Mouse (Mus musculus): ENCODE measurements at regions not wholly inside any gene's neighbourhood (a gene's known extent, or its start where the extent isn't known, plus 50 kb on each side); places are given as distances from the start of the nearest gene placed in this dataset.
A peak's percentile ranks its signal among the peaks of the same experiment; 100 is the strongest.

GRCm38 (mm10) chr1:88623040-88623439, 79.0 kb downstream of the Arl4c start:
- DNase-seq (ENCODE audit: low spot score in 2 of 2) = no peak
- no peak for TF ChIP-seq CTCF (conservative IDR thresholded peaks at IDR 0.05)
- H3K27ac ChIP-seq = no peak overlapping the region
- no peak overlapping the region for H3K4me3 ChIP-seq

GRCm38 (mm10) chr1:88622356-88622755, 79.7 kb downstream of the Arl4c start:
- Histone ChIP-seq H3K27ac (no peak overlapping the region), H3K4me3 (no peak overlapping the region)
- no peak for TF ChIP-seq CTCF (conservative IDR thresholded peaks at IDR 0.05)
- DNase-seq (ENCODE audit: low spot score in 2 of 2) = no peak

GRCm38 (mm10) chr1:88621214-88621613, 80.8 kb downstream of the Arl4c start:
- no peak for TF ChIP-seq CTCF (conservative IDR thresholded peaks at IDR 0.05)
- H3K27ac ChIP-seq = no peak overlapping the region

GRCm38 (mm10) chr1:88613007-88613406, 89.0 kb downstream of the Arl4c start:
- no peak for TF ChIP-seq CTCF (conservative IDR thresholded peaks at IDR 0.05)
- no peak for DNase-seq (ENCODE audit: low spot score in 2 of 2)
- Histone ChIP-seq H3K27ac (no peak overlapping the region), H3K4me3 (no peak overlapping the region)

More at GRCm38 (mm10) chr1:88621214-88621613, 80.8 kb downstream of the Arl4c start:
- no peak overlapping the region for H3K4me3 ChIP-seq
- no peak for DNase-seq (ENCODE audit: low spot score in 2 of 2)

GRCm38 (mm10) chr1:88611241-88611640, 90.8 kb downstream of the Arl4c start:
- Histone ChIP-seq H3K4me3 (no peak overlapping the region), H3K27ac (no peak overlapping the region)
- no peak for TF ChIP-seq CTCF (conservative IDR thresholded peaks at IDR 0.05)
- DNase-seq (ENCODE audit: low spot score in 2 of 2) = no peak

- no peak for DNase-seq (ENCODE audit: low spot score in 2 of 2)
- Histone ChIP-seq H3K27ac (no peak overlapping the region), H3K4me3 (no peak overlapping the region)
- TF ChIP-seq CTCF (conservative IDR thresholded peaks at IDR 0.05) = no peak
These were observed 91.2 kb downstream of the Arl4c start for GRCm38 (mm10) chr1:88610810-88611209.

- no peak for DNase-seq (ENCODE audit: low spot score in 2 of 2)
- H3K27ac ChIP-seq = no peak overlapping the region
- no peak overlapping the region for H3K4me3 ChIP-seq
- no peak for TF ChIP-seq CTCF (conservative IDR thresholded peaks at IDR 0.05)
These were observed 93.2 kb downstream of the Arl4c start for GRCm38 (mm10) chr1:88608826-88609225.

- Histone ChIP-seq H3K27ac (no peak overlapping the region), H3K4me3 (no peak overlapping the region)
- TF ChIP-seq CTCF (conservative IDR thresholded peaks at IDR 0.05) = no peak
- DNase-seq (ENCODE audit: low spot score in 2 of 2) = no peak
These were observed 93.8 kb downstream of the Arl4c start for GRCm38 (mm10) chr1:88608236-88608635.

- DNase-seq (ENCODE audit: low spot score in 2 of 2) = no peak
- no peak overlapping the region for H3K4me3 ChIP-seq
- no peak overlapping the region for H3K27ac ChIP-seq
- TF ChIP-seq CTCF (conservative IDR thresholded peaks at IDR 0.05) = no peak
These were observed 95.8 kb upstream of the Glrp1 start for GRCm38 (mm10) chr1:88605616-88606190.

- Histone ChIP-seq H3K4me3 (no peak overlapping the region), H3K27ac (no peak overlapping the region)
- DNase-seq (ENCODE audit: low spot score in 2 of 2) = no peak
- TF ChIP-seq CTCF (conservative IDR thresholded peaks at IDR 0.05) = no peak
These were observed 92.4 kb upstream of the Glrp1 start for GRCm38 (mm10) chr1:88602241-88602640.

- Histone ChIP-seq H3K27ac (no peak overlapping the region), H3K4me3 (no peak overlapping the region)
- no peak for TF ChIP-seq CTCF (conservative IDR thresholded peaks at IDR 0.05)
- DNase-seq (ENCODE audit: low spot score in 2 of 2) = no peak
These were observed 91.9 kb upstream of the Glrp1 start for GRCm38 (mm10) chr1:88601801-88602200.

GRCm38 (mm10) chr1:88600145-88600544, 90.3 kb upstream of the Glrp1 start:
- no peak overlapping the region for H3K27ac ChIP-seq
- DNase-seq (ENCODE audit: low spot score in 2 of 2) = no peak
- no peak for TF ChIP-seq CTCF (conservative IDR thresholded peaks at IDR 0.05)
- H3K4me3 ChIP-seq = no peak overlapping the region

GRCm38 (mm10) chr1:88594484-88595254, 84.8 kb upstream of the Glrp1 start:
- no peak overlapping the region for H3K4me3 ChIP-seq
- peak in 1 of 2 experiments; percentile 32 for DNase-seq (ENCODE audit: low spot score in 2 of 2)
- H3K27ac ChIP-seq = no peak overlapping the region
- no peak for TF ChIP-seq CTCF (conservative IDR thresholded peaks at IDR 0.05)

GRCm38 (mm10) chr1:88592036-88592435, 82.2 kb upstream of the Glrp1 start:
- no peak for TF ChIP-seq CTCF (conservative IDR thresholded peaks at IDR 0.05)
- no peak overlapping the region for H3K27ac ChIP-seq
- DNase-seq (ENCODE audit: low spot score in 2 of 2) = peak in 1 of 2 experiments; percentile 31
- H3K4me3 ChIP-seq = no peak overlapping the region
